Mouse (Mus musculus) midbrain, postnatal 0 days (tissue): ENCODE results near the gene Acer3. TPM values are rescaled to one million over a fixed set of nuclear protein-coding genes. Genes with fewer than 3 reads are reported as not detected.

Experiments
- ATAC-seq: fragments of 200-750 bp; cut with Nextera tagmentation; 2 replicates; pipeline ENCODE4 v1.8.0; 2017; ENCODE audit warnings: moderate number of reproducible peaks, mild to moderate bottlenecking, moderate TSS enrichment, moderate library complexity; ENCODE audit not compliant: low FRiP score
- DNase-seq: peaks from one replicate; pipeline ENCODE4 v3.0.0-alpha.2; 2015; ENCODE audit warnings: low spot score
- H3K27ac ChIP-seq: fragments of 300-500 bp; sonication (generic); 2 replicates; pipeline ENCODE4 v1.5.1; 2014; ENCODE audit warnings: low read depth, mild to moderate bottlenecking, low read length, mixed read lengths
- H3K27me3 ChIP-seq: fragments of 300-500 bp; sonication (generic); 2 replicates; pipeline ENCODE4 v1.6.1; 2014; ENCODE audit warnings: low read length, control low read depth, mixed read lengths; ENCODE audit not compliant: insufficient read depth
- H3K36me3 ChIP-seq: fragments of 300-500 bp; sonication (generic); 2 replicates; pipeline ENCODE4 v1.6.1; 2014; ENCODE audit warnings: low read length, control low read depth, mixed read lengths; ENCODE audit not compliant: insufficient read depth
- H3K4me1 ChIP-seq: fragments of 300-500 bp; sonication (generic); 2 replicates; pipeline ENCODE4 v1.6.1; 2014; ENCODE audit warnings: mild to moderate bottlenecking, control low read depth, antibody characterized with exemption, low read length, mixed read lengths; ENCODE audit not compliant: insufficient read depth
- H3K4me2 ChIP-seq: fragments of 300-500 bp; sonication (generic); 2 replicates; pipeline ENCODE4 v1.6.1; 2014; ENCODE audit warnings: low read depth, mild to moderate bottlenecking, low read length, mixed read lengths; ENCODE audit not compliant: poor library complexity, severe bottlenecking
- H3K4me3 ChIP-seq: fragments of 300-500 bp; sonication (generic); 2 replicates; pipeline ENCODE4 v1.5.1; 2014; ENCODE audit warnings: low read depth, mild to moderate bottlenecking, low read length, moderate library complexity
- H3K9ac ChIP-seq: fragments of 300-500 bp; sonication (generic); replicated peaks from 2 replicates; pipeline ENCODE4 v1.6.1; 2014; ENCODE audit warnings: mild to moderate bottlenecking, low read length, moderate library complexity, mixed read lengths; ENCODE audit not compliant: poor library complexity, severe bottlenecking
- H3K9me3 ChIP-seq: fragments of 300-500 bp; sonication (generic); 2 replicates; pipeline ENCODE4 v1.6.1; 2016; ENCODE audit warnings: low read length, control low read depth
- CTCF ChIP-seq: IDR thresholded peaks from 2 replicates; pipeline ENCODE4 v1.5.1; 2016; ENCODE audit warnings: antibody characterized with exemption, mild to moderate bottlenecking
- WGBS: fragments of 180-500 bp; shearing (Covaris S2); extraction: QIAGEN DNeasy Blood & Tissue Kit; methylation state at CpG from one replicate; pipeline ENCODE4 v1.1.7; 2014; 5-methylcytosine and 5-hydroxymethylcytosine counted together
- polyA plus RNA-seq: library from polyadenylated mRNA; unstranded; fragments of >200 nt; fragmentation: Nextera tagmentation; extraction: Ambion mirVana; gene quantifications from 2 replicates; pipeline ENCODE4 v1.2.1, GENCODE M21; 2015
- total RNA-seq: library from RNA; depleted of rRNA; stranded (reverse); fragments of >200 nt; gene quantifications from 2 replicates; pipeline ENCODE4 v1.2.3, GENCODE M21; 2014

Acer3 gene
- total and polyA plus RNA-seq, 2 experiments from 2014 or later = 12.0 to 19.8 TPM

GRCm38 (mm10) chr7:98310266-98310665, 10.7 kb downstream of the Acer3 start:
- WGBS = 59% methylated on average over 6 of the region's 6 CpGs
- Histone ChIP-seq H3K4me1 (no peaks in the 10 kb centered on the region; the same call in 1 of the 2 replicates), H3K4me2 (no peak overlapping the region), H3K36me3 (no peaks in the 10 kb centered on the region), H3K9ac (no peak overlapping the region), H3K27me3 (no peaks in the 10 kb centered on the region), H3K4me3 (no peak overlapping the region), H3K27ac (no peak overlapping the region), H3K9me3 (no peaks in the 10 kb centered on the region)
- no peak for TF ChIP-seq CTCF
- ATAC-seq (no peak), DNase-seq (no peak)

DNA sequence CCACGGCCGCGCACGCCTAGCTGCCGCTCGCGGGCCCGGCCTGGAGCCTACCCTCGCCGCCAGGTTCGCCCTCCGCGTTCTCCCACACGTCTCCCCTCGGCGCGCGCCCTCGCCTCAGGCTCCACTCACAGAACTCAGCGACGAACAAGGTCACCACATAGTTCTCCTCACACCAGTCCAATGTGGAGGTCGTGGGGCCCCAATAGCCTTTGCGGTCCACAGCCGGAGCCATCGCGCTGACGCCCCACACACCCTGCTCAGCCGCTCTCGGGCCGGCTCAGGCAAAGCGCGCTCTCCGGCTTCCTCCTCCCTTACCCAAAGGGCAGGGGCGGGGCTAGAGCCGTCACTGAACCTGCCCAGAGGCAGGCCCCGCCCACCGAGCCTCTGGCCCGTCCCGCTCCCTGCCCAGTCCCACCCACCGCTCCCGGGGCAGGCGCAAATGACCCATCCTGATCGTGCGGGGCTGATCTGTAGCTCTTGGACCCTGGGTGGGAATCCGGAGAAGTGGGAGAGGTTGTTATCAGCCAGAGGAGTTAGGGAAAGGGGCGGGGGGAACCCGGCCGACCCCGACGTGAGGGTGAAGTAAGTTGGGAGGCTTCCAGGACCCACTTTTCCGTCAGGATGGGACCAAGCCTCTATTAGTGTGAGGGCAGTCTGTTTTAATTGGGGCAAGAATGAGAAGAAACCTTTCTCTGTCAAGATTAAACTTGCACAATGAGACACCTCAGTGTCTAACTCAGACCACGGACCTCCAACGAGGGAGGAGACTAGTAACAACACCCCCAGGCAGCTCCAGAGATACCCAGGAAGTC, 11.6 kb downstream of the Acer3 start:
- peak overlapping the region; percentile 67 for H3K27ac ChIP-seq
- H3K4me2 ChIP-seq = peak overlapping the region; percentile 86
- peak; percentile 42 for TF ChIP-seq CTCF
- H3K4me1 ChIP-seq = no peaks in the 10 kb centered on the region; the same call in 1 of the 2 replicates
- no peaks in the 10 kb centered on the region for H3K27me3 ChIP-seq
- WGBS = under 1% methylated on average over 53 of the region's 53 CpGs
- H3K4me3 ChIP-seq = peak overlapping the region; percentile 91
- no peaks in the 10 kb centered on the region for H3K36me3 ChIP-seq
- DNase-seq (peak; percentile 92), ATAC-seq (peak; percentile 95)
- H3K9ac ChIP-seq = peak overlapping the region; percentile 93
- no peaks in the 10 kb centered on the region for H3K9me3 ChIP-seq

DNA sequence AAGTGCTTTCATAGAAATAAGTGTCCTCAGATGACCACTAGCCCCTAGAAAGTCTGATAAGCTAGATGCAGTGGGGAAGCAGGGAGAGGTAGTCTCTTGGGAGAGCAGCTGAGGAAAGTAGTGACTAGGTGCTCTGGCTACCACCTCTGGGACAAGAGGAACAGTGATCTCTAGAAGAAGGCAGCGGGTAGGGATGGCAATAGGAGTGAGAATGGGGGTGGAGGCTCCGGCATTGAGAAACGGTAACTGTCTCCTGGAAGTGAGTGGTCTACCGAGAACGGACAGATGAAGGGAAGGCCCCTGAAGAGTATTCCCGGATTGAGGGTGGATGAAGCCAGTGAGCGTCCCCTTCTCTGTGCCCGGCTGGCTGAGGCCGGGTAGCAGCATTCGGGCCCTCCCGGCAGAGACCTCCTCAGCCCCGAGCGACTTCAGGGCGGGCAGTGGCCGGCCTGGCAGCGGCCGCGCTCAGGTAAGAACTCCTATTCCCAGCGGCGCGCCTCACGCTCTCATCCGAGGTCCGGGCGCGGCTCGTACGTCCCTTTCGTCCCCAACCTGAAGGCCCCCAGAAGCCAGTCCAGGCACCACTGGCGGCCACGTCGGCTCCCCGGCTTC, 12.3 kb downstream of the Acer3 start:
- peak; percentile 12 for DNase-seq
- Histone ChIP-seq H3K4me2 (peak overlapping the region; percentile 86), H3K27ac (peak overlapping the region; percentile 67), H3K4me3 (peak overlapping the region; percentile 91), H3K4me1 (no peaks in the 10 kb centered on the region; the same call in 1 of the 2 replicates), H3K36me3 (no peaks in the 10 kb centered on the region), H3K9me3 (no peaks in the 10 kb centered on the region), H3K27me3 (no peaks in the 10 kb centered on the region), H3K9ac (peak overlapping the region; percentile 93)
- no peak for TF ChIP-seq CTCF
- under 1% methylated on average over 25 of the region's 33 CpGs for WGBS
- ATAC-seq = peak; percentile 69; the same call in 1 of the 2 replicates

DNA sequence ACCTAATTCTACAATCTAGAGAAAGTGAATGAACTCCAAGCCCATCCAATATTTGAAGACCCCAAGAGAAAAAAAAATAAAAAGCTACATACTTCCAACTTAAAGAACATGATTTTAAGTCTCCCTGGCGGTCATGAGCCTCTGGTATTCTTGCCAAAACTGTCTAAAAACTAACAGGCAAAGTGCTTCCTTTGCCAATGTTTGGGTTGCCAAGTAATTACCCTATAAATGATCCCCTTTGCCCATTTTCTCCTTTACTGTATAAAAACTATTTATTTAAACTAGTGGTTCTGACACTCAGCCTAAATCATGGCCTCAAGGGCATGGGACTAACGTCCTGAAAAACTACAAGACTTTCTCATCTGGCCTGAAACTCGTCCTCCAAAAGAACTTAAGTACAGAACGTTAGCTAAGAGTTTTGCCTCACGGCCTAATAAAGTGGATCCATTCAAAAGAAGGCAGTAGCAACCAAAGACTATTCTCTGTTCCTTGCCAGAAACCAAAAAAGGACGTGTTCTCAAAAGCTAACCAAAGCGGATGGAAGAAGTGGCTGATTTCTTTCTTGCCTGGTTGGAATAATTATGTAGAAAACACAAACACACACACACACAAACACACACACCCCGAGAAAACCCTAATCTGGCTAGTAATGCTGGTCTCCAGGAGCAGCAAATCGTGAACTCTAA, 12.9 kb downstream of the Acer3 start:
- peak; percentile 36 for DNase-seq
- no peak for ATAC-seq
- H3K27ac ChIP-seq = peak overlapping the region; percentile 67; the same call in 1 of the 2 replicates
- WGBS = 39% methylated on average over 9 of the region's 9 CpGs
- H3K27me3 ChIP-seq = no peaks in the 10 kb centered on the region
- peak overlapping the region; percentile 86 for H3K4me2 ChIP-seq
- no peak for TF ChIP-seq CTCF
- H3K4me3 ChIP-seq = peak overlapping the region; percentile 91
- H3K9ac ChIP-seq = peak overlapping the region; percentile 93
- H3K9me3 ChIP-seq = no peaks in the 10 kb centered on the region
- no peaks in the 10 kb centered on the region for H3K36me3 ChIP-seq
- H3K4me1 ChIP-seq = no peaks in the 10 kb centered on the region; the same call in 1 of the 2 replicates

DNA sequence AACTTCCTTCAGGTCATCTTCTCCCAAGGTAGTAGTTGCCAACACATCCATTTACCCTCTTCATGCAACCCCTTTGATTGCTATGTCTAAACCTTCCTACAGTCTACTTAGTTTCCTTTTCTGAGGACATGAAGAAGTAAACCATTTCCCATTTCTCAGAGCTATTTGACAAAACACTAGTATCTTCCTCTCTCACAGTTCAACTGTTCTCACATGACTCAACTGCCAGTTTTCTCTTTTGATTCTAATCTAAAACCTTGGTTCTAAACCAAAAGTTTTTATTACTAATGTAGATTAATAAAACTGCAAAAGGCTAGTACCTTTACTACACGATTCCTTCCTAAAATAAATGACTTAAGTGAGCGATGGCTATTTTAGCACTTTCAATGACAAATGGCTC, 13.6 kb downstream of the Acer3 start:
- ATAC-seq (no peak), DNase-seq (no peak)
- Histone ChIP-seq H3K27ac (no peak overlapping the region), H3K36me3 (no peaks in the 10 kb centered on the region), H3K4me1 (no peaks in the 10 kb centered on the region; the same call in 1 of the 2 replicates), H3K9ac (no peak overlapping the region), H3K4me3 (no peak overlapping the region), H3K27me3 (no peaks in the 10 kb centered on the region), H3K4me2 (no peak overlapping the region), H3K9me3 (no peaks in the 10 kb centered on the region)
- TF ChIP-seq CTCF = no peak
- WGBS = 92% methylated on average over 2 of the region's 2 CpGs
